Mouse (Mus musculus): ENCODE results near the gene Gdf15.

GRCm38 (mm10) chr8:70632346-70632892 is at the start of gene Gdf15:
- no peak for TF ChIP-seq CTCF (IDR thresholded peaks at IDR 0.05)
- TF ChIP-seq EP300 (IDR thresholded peaks at IDR 0.05): no peak

All from lung, postnatal 0 days (tissue).